Mouse (Mus musculus): Measurements from ENCODE around the gene Myom1. TPM values are rescaled to one million over a fixed set of nuclear protein-coding genes. Genes with fewer than 3 reads are reported as not detected.

Gene Myom1
- polyA plus RNA-seq, 1 experiment from 2014 or later: 185 TPM

DNA sequence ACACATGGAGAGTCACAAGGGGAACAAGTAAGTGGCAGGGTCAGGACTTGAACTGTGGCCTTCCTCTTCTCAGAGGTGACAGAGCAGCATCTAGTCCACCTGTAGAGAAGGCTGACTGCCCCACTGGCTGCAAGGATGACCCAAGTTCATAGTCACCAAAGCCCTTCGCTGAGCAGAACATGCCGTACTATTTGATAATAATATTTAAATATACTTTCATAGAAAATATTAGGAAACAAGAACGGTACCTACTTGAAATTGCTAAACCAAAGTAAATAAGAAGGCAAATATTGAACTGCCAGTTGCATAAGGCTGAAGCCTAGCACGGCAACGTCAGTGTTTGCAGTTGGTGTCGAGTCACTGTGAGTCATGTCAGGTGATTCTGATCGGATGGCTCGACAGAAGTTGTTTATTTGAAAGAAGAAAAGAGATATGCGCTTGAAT is 86.6 kb downstream of the Myom1 start:
- Histone ChIP-seq H3K4me1 (replicated peaks) (peaks cover 8% of the 10 kb centered on the region), H3K9me3 (replicated peaks) (no peaks in the 10 kb centered on the region), H3K4me2 (no peak overlapping the region), H3K4me3 (no peak overlapping the region), H3K9ac (no peak overlapping the region), H3K36me3 (peaks cover 53% of the 10 kb centered on the region), H3K27ac (no peak overlapping the region), H3K27me3 (no peaks in the 10 kb centered on the region)
- no peak for ATAC-seq (replicated peaks; ENCODE audit: insufficient number of reproducible peaks, insufficient read depth, low FRiP score, low read depth)
- 73% methylated on average over 9 of the region's 9 CpGs for WGBS

DNA sequence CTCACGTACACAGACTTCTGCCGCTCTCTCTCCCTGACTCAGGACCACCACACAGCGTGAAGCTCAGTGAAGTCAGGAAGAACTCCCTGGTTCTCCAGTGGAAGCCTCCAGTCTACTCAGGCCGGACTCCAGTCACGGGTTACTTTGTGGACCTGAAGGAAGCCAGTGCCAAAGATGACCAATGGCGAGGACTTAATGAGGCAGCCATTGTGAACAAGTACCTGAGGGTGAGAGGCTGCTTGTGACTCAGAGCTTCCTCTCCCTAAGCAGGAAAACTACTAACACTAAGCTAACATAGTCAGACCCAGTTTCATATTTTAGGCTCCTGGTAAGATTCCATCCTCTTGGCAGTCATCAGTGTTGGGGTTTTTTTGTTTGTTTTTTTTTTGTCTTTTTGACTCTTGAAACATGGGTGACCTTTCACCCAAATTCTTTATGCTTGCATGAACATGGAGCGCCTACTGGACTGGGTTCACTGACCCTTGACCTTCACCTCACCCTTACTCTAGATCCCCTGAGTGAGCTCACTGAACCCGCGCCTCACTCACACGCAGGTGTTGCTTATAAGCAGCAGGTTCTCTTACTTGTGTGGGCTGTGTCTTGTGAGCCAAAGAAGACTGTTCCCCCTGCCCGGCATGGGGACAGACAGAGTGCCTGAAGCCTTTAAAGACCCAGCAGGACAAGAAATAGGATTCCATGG is 87.5 kb downstream of the Myom1 start:
- Histone ChIP-seq H3K27me3 (no peaks in the 10 kb centered on the region), H3K27ac (peak overlapping the region; percentile 7; the same call in 1 of the 2 replicates), H3K9me3 (replicated peaks) (no peaks in the 10 kb centered on the region), H3K9ac (no peak overlapping the region), H3K4me2 (no peak overlapping the region), H3K4me3 (no peak overlapping the region), H3K4me1 (replicated peaks) (peaks cover 8% of the 10 kb centered on the region), H3K36me3 (peaks cover 48% of the 10 kb centered on the region)
- ATAC-seq (replicated peaks; ENCODE audit: insufficient number of reproducible peaks, insufficient read depth, low FRiP score, low read depth): no peak
- WGBS: 84% methylated on average over 11 of the region's 11 CpGs

GRCm38 (mm10) chr17:71091024-71091423 is 88.6 kb downstream of the Myom1 start:
- Histone ChIP-seq H3K4me2 (no peak overlapping the region), H3K4me1 (replicated peaks) (peaks cover 14% of the 10 kb centered on the region), H3K9me3 (replicated peaks) (no peaks in the 10 kb centered on the region), H3K27ac (no peak overlapping the region), H3K4me3 (no peak overlapping the region), H3K9ac (no peak overlapping the region), H3K27me3 (no peaks in the 10 kb centered on the region), H3K36me3 (peaks cover 49% of the 10 kb centered on the region)
- 58% methylated on average over 4 of the region's 4 CpGs for WGBS
- ATAC-seq (replicated peaks; ENCODE audit: insufficient number of reproducible peaks, insufficient read depth, low FRiP score, low read depth): no peak

GRCm38 (mm10) chr17:71092341-71092740 is 89.9 kb downstream of the Myom1 start:
- H3K9ac ChIP-seq: no peak overlapping the region
- no peaks in the 10 kb centered on the region for H3K9me3 ChIP-seq (replicated peaks)
- H3K36me3 ChIP-seq: peaks cover 42% of the 10 kb centered on the region
- WGBS: 92% methylated on average over 4 of the region's 4 CpGs
- no peak overlapping the region for H3K27ac ChIP-seq
- H3K4me3 ChIP-seq: no peak overlapping the region
- H3K4me1 ChIP-seq (replicated peaks): peaks cover 24% of the 10 kb centered on the region
- no peak for ATAC-seq (replicated peaks; ENCODE audit: insufficient number of reproducible peaks, insufficient read depth, low FRiP score, low read depth)
- H3K4me2 ChIP-seq: no peak overlapping the region
- no peaks in the 10 kb centered on the region for H3K27me3 ChIP-seq

GRCm38 (mm10) chr17:71093793-71094192 is 91.4 kb downstream of the Myom1 start:
- H3K36me3 ChIP-seq: peaks cover 40% of the 10 kb centered on the region
- WGBS: 41% methylated on average over 5 of the region's 5 CpGs
- no peak overlapping the region for H3K9ac ChIP-seq
- H3K4me3 ChIP-seq: no peak overlapping the region
- peak overlapping the region; percentile 50 for H3K27ac ChIP-seq
- no peaks in the 10 kb centered on the region for H3K9me3 ChIP-seq (replicated peaks)
- H3K27me3 ChIP-seq: no peaks in the 10 kb centered on the region
- no peak for ATAC-seq (replicated peaks; ENCODE audit: insufficient number of reproducible peaks, insufficient read depth, low FRiP score, low read depth)
- H3K4me1 ChIP-seq (replicated peaks): peaks cover 24% of the 10 kb centered on the region
- no peak overlapping the region for H3K4me2 ChIP-seq

DNA sequence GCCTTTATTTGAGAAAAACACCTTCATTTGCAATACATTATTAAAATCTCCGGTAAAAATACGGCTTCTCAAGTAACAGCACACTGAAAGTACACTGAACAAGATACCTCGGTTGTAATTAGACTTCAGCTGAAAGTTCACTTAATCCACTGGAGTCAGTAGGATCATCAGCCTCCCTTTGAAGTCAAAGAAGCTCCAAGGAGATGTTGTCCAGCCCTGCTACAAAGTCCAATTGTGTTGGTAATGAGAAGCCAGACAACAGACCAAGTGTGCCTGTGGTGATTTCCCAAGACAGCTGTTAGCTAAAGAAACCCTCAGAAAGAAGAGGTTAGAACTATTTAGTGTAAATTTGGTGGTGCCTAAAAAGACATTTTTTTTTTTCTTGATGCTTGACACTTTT is 92.0 kb downstream of the Myom1 start:
- H3K4me3 ChIP-seq: no peak overlapping the region
- no peaks in the 10 kb centered on the region for H3K9me3 ChIP-seq (replicated peaks)
- 79% methylated on average over 3 of the region's 3 CpGs for WGBS
- peaks cover 24% of the 10 kb centered on the region for H3K4me1 ChIP-seq (replicated peaks)
- no peaks in the 10 kb centered on the region for H3K27me3 ChIP-seq
- ATAC-seq (replicated peaks; ENCODE audit: insufficient number of reproducible peaks, insufficient read depth, low FRiP score, low read depth): no peak
- no peak overlapping the region for H3K4me2 ChIP-seq
- H3K36me3 ChIP-seq: peaks cover 33% of the 10 kb centered on the region
- H3K9ac ChIP-seq: no peak overlapping the region
- no peak overlapping the region for H3K27ac ChIP-seq

- Histone ChIP-seq H3K4me2 (no peak overlapping the region), H3K4me3 (no peak overlapping the region), H3K27ac (peak overlapping the region; percentile 34), H3K9ac (no peak overlapping the region), H3K4me1 (replicated peaks) (peaks cover 26% of the 10 kb centered on the region), H3K27me3 (no peaks in the 10 kb centered on the region), H3K36me3 (peaks cover 38% of the 10 kb centered on the region), H3K9me3 (replicated peaks) (no peaks in the 10 kb centered on the region)
- ATAC-seq (replicated peaks; ENCODE audit: insufficient number of reproducible peaks, insufficient read depth, low FRiP score, low read depth): no peak
- WGBS: 78% methylated on average over 8 of the region's 8 CpGs
Observed at GRCm38 (mm10) chr17:71096557-71097208, 94.2 kb downstream of the Myom1 start.

DNA sequence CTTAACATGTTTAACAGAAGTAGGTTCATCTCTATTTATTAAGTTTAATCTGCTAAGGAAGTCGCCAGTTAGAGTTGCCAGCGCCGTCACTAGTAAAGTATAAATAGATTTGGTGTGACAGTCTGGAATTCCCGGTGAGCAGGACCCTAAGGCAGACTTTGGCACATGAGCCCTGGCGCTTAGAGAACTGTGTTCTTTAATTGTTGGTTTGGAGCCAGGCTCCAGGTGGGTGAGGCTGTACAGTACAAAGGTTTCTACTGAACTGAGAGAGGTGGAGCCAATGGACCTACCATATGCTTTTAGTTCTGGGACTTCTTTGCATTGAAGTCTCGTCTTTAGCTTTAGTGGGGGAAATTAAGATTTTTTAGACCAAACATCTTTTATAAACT is 94.8 kb downstream of the Myom1 start:
- H3K4me3 ChIP-seq: no peak overlapping the region
- no peaks in the 10 kb centered on the region for H3K27me3 ChIP-seq
- no peak overlapping the region for H3K9ac ChIP-seq
- peak overlapping the region; percentile 34; the same call in 1 of the 2 replicates for H3K27ac ChIP-seq
- 47% methylated on average over 6 of the region's 6 CpGs for WGBS
- peaks cover 34% of the 10 kb centered on the region for H3K36me3 ChIP-seq
- H3K4me2 ChIP-seq: no peak overlapping the region
- H3K4me1 ChIP-seq (replicated peaks): peaks cover 31% of the 10 kb centered on the region
- ATAC-seq (replicated peaks; ENCODE audit: insufficient number of reproducible peaks, insufficient read depth, low FRiP score, low read depth): 0 out of 2 replicates have a peak, but pooled peaks have one; percentile 37
- no peaks in the 10 kb centered on the region for H3K9me3 ChIP-seq (replicated peaks)

GRCm38 (mm10) chr17:71098606-71099005 is 96.2 kb downstream of the Myom1 start:
- no peak overlapping the region for H3K27ac ChIP-seq
- 84% methylated on average over 3 of the region's 3 CpGs for WGBS
- ATAC-seq (replicated peaks; ENCODE audit: insufficient number of reproducible peaks, insufficient read depth, low FRiP score, low read depth): no peak
- no peak overlapping the region for H3K4me2 ChIP-seq
- no peaks in the 10 kb centered on the region for H3K9me3 ChIP-seq (replicated peaks)
- H3K36me3 ChIP-seq: peaks cover 28% of the 10 kb centered on the region
- H3K4me3 ChIP-seq: no peak overlapping the region
- no peak overlapping the region for H3K9ac ChIP-seq
- H3K27me3 ChIP-seq: no peaks in the 10 kb centered on the region
- peaks cover 37% of the 10 kb centered on the region for H3K4me1 ChIP-seq (replicated peaks)

DNA sequence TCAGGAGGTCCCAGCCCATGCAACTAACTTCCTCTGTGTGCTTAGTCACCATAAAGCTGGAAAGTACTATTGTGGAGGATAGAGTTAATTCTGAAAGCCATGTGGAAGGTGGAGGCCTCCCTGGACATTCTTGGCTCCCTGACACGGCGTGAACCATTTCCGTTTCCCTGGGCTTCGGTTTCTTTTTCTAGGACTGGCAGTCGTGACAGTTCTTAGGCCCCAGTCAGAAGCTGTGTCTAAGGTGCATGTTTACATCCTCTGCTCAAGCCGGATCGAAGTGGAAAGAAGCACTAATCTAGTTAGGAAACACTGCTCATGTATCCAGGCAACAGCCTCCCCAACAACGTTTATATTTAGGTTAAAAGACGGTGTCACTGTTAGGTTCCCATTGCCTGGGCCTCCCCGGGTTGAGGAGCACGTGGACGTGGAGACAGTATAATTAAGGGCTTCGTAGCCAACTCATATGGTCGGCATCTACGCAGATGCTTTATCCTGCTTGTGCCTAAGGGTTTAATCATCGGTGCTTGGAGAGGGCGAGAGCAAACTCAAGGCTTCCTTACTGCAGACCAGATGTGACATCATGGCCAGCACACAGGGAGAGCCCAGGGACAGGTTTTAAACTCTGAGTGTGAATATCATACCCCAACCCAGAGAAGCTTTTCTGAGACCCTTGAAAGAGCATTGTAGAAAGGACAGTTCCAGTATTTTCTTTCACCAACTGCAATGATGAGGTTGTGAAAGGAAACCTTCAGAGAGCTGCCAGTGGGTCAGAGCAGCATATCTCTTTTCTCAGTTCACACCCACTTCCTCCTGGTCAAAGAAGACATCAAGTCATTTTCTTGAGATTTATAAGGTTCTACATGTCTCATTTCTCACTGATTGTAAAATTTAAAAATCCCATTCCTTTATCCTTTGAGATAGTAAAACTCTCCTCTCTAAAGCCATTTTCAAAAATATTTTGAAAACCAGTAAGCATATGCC is 100.4 kb downstream of the Myom1 start:
- peak; percentile 71 for ATAC-seq (replicated peaks; ENCODE audit: insufficient number of reproducible peaks, insufficient read depth, low FRiP score, low read depth)
- peak overlapping the region; percentile 68 for H3K27ac ChIP-seq
- WGBS: 19% methylated on average over 17 of the region's 17 CpGs
- H3K4me2 ChIP-seq: no peak overlapping the region
- no peak overlapping the region for H3K9ac ChIP-seq
- no peaks in the 10 kb centered on the region for H3K9me3 ChIP-seq (replicated peaks)
- no peaks in the 10 kb centered on the region for H3K27me3 ChIP-seq
- no peak overlapping the region for H3K4me3 ChIP-seq
- H3K4me1 ChIP-seq (replicated peaks): peaks cover 17% of the 10 kb centered on the region
- peaks cover 43% of the 10 kb centered on the region for H3K36me3 ChIP-seq

DNA sequence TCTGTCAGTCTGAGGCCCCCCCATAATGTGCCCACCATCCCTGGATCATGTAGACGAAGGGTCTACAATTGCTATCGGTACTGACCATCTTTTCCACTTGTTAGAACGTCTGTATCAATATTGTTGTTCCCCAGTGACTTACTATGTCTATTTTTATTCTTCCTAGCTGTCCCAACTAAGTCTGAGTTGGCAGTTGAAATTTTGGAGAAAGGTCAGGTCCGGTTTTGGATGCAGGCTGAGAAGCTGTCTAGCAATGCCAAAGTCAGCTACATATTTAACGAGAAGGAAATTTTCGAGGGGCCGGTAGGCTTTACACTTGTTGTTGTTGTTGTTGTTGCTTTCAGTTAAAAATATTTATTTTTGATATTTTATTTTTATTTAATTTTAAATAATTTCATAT is 102.9 kb downstream of the Myom1 start:
- Histone ChIP-seq H3K9me3 (replicated peaks) (no peaks in the 10 kb centered on the region), H3K27me3 (no peaks in the 10 kb centered on the region), H3K27ac (no peak overlapping the region), H3K9ac (no peak overlapping the region), H3K36me3 (peaks cover 50% of the 10 kb centered on the region; the same call in 1 of the 2 replicates), H3K4me3 (no peak overlapping the region), H3K4me1 (replicated peaks) (peaks cover 17% of the 10 kb centered on the region), H3K4me2 (no peak overlapping the region)
- WGBS: 85% methylated on average over 7 of the region's 7 CpGs
- ATAC-seq (replicated peaks; ENCODE audit: insufficient number of reproducible peaks, insufficient read depth, low FRiP score, low read depth): no peak

All from heart, embryonic 15.5 days (tissue).